Mouse (Mus musculus) G1E (cell line): ENCODE measurements around the gene Bcl9l.

Experiments used
- CTCF ChIP-seq: IDR thresholded peaks from 2 replicates; pipeline ENCODE4 v1.5.1; 2012; ENCODE audit warnings: low read depth, low read length, inconsistent platforms, mixed read lengths
- GATA1 ChIP-seq: IDR thresholded peaks from 2 replicates; pipeline ENCODE4 v1.6.1; 2012; ENCODE audit warnings: borderline replicate concordance, low read length, inconsistent platforms, mixed read lengths
- GATA2 ChIP-seq: IDR thresholded peaks from 2 replicates; pipeline ENCODE4 v1.6.1; 2012; ENCODE audit warnings: low read depth, low read length, inconsistent platforms, borderline replicate concordance
- POLR2AphosphoS5 ChIP-seq: IDR thresholded peaks from 2 replicates; pipeline ENCODE4 v1.6.1; 2012; ENCODE audit warnings: low read depth, low read length, inconsistent platforms; ENCODE audit not compliant: insufficient replicate concordance
- TAL1 ChIP-seq: conservative IDR thresholded peaks from 2 replicates; pipeline ENCODE4 v1.6.1; 2012; ENCODE audit warnings: low read depth, low read length, inconsistent platforms, mixed read lengths

- TF ChIP-seq TAL1 (no peak), CTCF (no peak), POLR2AphosphoS5 (no peak), GATA1 (no peak), GATA2 (no peak)
Measured at GRCm38 (mm10) chr9:44478959-44479605, 3.5 kb upstream of the Bcl9l start.
